Mouse (Mus musculus) G1E-ER4 (cell line): ENCODE results near the gene Borcs8. TPM values are rescaled to one million over a fixed set of nuclear protein-coding genes. Genes with fewer than 3 reads are reported as not detected.

Experiments used
- GATA1 ChIP-seq: IDR thresholded peaks from one replicate; pipeline ENCODE4 v1.8.0; 2012; ENCODE audit warnings: low read length, inconsistent platforms
- polyA plus RNA-seq: library from polyadenylated mRNA; stranded (reverse); fragments of >175 nt; gene quantifications from 2 replicates; pipeline ENCODE4 v1.2.3, GENCODE M21; 2012

Gene Borcs8
- polyA plus RNA-seq, 1 experiment, result 20.5 TPM

DNA sequence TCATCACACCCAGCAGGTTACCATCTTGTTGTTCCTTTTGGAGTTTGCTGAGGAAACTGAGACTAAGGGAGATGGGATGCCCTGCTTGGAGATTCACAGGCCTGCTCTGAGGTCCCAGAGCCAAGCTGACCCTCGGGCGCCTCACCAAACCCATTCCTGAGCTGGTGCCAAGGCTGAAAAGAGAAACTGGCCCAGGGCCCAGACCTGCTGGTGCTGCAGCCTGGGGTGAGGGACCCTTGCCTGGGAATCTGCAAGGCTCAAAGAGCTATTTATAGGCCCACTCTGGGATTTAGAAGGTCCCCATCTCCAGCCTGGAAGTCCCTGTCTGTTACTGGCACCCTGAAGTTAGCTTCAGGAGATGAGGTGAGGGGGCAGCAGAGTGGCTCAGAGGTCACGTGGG is 10.9 kb upstream of the Borcs8 start:
- no peak for TF ChIP-seq GATA1

DNA sequence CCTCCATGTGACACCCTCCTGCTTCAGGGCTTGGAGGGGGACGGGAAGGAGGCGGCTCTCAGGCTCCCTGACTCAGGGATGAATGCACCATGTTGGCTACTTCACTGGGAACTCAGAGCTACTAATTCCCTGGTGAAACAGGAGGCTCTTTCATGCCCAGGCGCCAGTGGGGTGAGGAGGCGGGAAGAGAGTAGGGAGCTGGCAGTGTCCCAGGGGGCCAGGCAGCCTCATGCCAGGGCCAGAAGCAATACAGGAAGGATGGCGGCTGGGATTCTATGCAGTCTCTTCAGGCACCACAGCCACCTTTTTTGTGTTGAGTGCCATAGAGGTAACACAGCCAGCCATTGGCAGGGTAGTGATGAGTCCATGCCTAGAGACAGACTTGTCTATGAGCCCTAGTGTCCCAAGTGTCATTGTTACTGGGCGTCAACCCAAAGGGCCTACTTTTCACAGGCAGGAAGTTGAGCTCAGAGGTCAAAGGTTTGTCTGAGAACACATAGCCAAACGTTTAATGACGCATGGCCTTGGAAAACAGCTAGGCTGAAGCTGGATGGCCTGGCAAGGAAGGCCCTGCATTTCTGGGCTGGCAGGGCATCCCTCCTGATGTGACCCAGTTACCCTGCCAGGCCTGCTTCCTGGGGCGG is 9.9 kb upstream of the Borcs8 start:
- no peak for TF ChIP-seq GATA1

DNA sequence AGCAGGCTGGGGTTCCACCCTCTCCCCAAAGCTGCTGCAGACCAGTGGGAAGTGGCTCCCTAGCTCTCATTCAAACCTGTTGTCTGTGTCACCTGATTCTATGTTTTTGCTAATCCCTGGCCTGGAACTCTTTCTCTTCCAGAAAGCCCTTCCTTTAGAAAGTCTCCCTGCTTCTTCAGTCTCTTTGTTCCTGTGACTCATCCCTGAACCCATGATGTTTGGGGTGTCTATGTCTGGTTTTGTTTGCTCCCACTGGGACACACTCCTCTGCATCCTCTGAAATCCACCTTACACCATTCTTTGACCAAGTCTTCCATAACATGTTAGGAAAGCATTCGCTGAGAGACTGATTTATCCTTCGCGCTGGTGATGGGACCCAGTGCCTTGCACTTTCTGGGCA is 9.2 kb upstream of the Borcs8 start:
- no peak for TF ChIP-seq GATA1

DNA sequence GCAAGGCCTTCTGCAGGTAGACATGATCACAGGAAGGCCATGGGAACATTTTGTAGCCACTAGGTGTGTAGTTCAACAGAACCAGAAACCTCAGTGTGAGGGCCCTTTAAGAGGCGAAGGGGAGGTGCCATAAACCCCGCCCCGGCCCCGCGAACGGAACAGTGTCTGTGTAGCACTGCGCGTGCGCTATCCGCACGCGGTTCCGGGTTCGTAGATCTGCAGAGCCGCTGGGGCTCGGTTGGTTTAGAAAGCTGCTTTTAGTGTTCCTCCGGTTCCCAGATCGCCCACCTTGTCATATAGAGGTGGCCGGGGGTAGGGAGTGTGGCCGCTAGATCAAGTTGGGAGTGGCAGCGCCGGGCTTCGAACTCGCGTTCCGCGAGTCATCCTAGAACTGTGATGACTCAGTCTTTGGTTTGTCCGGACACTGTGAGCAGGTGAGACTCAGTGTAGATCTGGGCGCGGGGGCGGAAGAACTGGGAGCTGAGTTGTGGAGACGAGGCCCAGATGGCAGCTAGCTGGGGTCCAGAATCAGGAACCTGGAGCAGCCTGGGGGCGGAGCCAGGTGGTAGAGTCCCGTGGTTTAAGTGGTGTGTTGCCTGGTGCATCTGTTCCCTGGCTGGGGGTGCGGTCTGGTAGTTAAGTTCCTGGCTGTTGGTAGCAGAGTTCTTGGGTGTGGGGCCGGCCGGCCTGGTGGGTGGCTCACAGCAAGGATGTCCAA is 8.0 kb upstream of the Borcs8 start, which contains the start of gene Nr2c2ap:
TSS of gene Nr2c2ap (plus strand) at position 168 of the 718 bp plus-strand sequence.
- TF ChIP-seq GATA1, result no peak

GRCm38 (mm10) chr8:70134086-70134485 is 5.2 kb upstream of the Borcs8 start:
- no peak for TF ChIP-seq GATA1

GRCm38 (mm10) chr8:70134931-70135330 is 4.4 kb upstream of the Borcs8 start:
- TF ChIP-seq GATA1, result no peak

DNA sequence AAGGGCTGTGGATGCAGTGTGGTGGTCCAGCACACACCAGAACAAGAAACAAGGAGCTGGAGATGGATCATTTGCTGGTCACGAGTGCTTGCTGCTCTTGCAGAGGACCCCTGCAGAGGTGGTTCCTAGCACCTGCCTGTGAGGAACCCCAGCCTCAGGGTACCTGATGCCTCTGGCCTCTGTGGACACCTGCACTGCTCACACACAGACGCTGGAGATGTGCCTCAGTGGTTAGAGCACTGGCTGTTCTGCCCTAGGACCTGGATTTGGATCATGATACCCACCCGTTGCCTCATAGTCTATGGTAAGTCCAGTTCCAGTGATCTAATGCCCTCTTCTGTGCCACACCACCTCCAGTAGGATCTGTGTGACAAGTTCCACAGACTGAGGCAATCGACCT is 2.7 kb upstream of the Borcs8 start:
- TF ChIP-seq GATA1, result no peak

GRCm38 (mm10) chr8:70137890-70138289 is 1.4 kb upstream of the Borcs8 start:
- TF ChIP-seq GATA1, result no peak

GRCm38 (mm10) chr8:70139981-70140380 is 682 bp downstream of the Borcs8 start:
- TF ChIP-seq GATA1, result no peak

DNA sequence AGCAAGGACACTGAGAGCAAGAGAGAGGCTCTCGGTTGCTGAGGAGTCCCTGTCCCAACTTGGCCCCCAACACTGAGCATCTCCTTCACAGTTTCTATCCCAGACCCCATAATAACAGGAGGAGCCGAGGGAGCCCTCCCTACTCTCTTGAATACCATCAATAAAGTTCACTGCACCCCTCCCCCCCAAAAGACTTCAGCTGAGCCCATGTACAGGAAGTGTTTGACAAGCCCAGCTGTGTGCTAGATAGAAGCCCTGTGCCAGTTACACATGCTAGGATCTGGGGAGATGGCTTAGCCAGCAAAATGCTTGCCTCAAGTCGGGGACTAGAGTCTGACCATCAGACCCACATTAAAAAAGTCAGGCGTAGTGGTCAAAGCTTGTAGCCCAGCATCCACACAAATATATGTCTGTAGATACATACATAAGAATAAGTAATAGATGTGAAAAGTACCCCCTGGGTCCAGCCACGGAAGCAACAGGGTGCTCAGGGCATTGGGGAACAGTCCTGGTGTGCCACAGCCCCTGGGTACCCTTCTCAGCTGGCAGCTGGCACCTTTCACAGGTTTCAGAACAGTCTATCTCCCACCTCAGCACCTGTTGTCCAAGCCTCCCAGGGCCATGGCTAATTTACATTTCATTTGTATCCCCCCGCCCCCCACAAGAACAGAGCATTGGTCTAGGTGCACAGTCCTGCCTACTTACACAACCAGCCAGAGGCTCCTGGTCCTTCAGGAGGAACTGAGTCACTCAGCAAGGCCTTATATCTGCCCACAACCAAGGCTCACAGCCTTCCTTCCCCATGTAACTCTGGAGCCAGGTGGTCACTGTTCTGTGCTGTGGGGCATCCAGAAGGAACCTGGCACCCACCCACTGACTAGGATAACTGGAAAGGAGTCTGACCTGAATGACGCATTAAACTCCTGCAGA is 8.6 kb downstream of the Borcs8 start:
- TF ChIP-seq GATA1, result no peak

DNA sequence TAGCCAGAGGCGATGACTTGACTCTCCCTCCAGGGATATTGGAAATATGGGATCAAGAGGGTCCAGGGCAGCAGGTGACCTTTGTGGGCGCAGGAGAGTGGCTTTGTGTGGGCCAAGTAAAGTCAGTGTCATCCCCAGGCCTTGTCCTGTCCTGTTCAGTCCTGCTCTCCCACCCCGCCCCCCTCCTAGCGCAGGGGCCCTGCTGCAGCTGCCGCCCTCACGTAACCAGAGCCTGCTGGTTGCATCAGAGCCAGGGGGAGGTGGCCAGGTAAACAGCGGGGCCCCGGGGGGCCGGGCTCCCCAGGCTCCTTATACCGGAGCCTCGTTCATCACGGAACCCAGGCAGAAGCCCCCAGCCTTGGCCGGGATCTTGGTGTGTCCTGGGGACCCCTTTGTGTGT is 10.9 kb downstream of the Borcs8 start:
- TF ChIP-seq GATA1, result no peak

- no peak for TF ChIP-seq GATA1
Observed at GRCm38 (mm10) chr8:70152537-70153257, 13.4 kb downstream of the Borcs8 start.

GRCm38 (mm10) chr8:70157240-70157800 is 18.0 kb downstream of the Borcs8 start:
- TF ChIP-seq GATA1, result no peak

DNA sequence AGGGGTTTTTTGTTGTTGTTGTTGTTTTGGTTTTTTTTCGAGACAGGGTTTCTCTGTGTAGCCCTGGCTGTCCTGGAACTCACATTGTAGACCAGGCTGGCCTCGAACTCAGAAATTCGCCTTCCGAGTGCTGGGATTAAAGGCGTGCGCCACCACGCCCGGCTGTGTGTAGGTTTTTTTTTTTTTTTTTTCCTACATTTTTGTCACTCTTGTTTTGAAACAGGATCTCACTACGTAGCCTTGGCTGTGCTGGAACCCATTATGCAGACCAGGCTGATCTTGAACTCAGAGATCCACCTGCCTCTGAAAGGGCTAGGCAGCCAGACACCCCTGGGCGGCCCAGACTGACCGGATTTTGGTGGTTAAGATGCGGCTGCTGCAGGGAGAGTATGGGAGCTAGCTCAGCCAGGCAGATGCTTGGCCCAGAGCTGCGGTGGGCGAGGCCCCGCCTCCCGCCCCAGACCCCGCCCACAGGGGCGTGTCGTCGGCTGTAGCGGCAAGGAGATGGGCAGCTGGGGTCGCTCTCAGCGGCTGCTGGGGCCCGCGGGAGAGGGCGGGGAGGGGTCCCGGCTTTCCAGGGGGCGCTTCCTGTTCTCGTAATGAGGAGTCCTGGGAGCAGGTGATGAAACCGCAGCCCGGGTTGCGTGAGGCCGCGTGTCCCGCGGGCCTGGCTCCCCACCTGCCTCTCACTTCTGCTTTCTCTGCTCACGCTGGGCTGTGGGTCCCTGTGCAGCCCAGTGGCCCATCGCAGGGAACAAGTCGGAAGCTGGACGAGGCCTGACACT is 19.0 kb downstream of the Borcs8 start:
- no peak for TF ChIP-seq GATA1
